Mouse (Mus musculus) lung, postnatal 36 days (tissue): ENCODE results near the gene Pard6a.

Source experiments
- DNase-seq: peaks from one replicate; pipeline ENCODE4 v3.0.0; 2022; ENCODE audit warnings: mixed read lengths

Gene Pard6a

DNA sequence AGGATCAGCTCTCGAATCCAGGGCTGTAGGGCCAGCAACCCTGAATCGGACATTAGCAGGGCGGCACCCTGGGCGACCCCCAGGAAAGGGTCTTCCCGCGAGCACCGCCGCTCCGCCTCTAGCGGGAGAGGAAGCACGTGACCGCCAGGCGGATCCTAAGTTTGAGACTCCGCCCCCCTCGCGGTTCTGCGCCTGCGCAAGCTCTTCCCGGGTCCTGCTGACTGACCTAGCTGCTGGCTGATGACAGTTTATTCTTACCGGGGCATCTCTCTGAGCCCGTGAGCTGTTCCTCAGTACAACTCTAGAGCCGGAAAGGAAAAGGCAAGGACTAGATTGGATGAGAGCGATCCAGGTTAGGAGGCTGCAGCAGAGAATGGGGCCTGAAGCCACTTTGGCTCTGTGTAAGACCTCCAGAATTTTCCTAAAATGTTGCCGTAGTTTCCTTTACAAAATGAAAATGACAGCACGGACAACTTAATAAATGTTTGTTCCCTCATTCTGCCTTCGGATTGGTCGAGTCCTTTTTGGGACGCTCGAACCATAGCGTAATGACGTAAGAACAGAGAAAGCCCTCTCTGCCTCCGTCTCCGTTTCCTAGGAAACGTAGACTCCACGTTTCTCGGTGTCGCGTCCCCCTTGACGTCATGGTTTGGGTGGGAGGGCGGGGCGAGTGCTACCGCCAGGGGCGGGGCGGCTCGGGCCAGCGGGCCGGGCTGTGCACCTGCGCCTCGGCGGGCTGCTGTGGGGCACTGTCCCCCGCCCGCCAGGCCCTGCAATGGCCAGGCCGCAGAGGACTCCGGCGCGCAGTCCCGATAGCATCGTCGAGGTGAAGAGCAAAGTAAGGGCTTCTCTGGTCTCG is at the start of gene Pard6a, which contains the start of gene Acd:
Gene Pard6a (plus strand): TSS at position 183 of the 859 bp plus-strand sequence.
Gene Acd (minus strand): TSS at position 137 of the 859 bp plus-strand sequence.
- DNase-seq = peak; percentile 97

DNA sequence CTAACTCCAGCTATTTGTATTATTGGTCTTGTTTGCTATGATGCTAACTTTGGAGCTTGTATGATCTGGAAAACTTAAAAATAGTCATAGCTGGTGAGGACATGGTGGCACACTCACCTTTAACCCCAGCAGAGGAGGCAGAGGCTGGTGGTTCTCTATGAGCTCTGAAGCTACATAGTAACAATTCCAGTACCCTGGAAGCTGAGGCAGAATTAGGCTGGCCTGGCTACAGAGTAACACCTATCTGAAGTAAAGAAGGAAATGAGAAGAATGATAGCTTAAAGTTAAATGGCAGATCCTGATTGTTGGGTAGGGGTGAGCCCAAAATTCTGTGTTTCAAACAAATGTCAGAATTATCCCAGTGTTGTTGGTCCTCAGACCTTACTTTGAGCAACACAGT is 43.3 kb upstream of the Pard6a start:
- DNase-seq = no peak

DNA sequence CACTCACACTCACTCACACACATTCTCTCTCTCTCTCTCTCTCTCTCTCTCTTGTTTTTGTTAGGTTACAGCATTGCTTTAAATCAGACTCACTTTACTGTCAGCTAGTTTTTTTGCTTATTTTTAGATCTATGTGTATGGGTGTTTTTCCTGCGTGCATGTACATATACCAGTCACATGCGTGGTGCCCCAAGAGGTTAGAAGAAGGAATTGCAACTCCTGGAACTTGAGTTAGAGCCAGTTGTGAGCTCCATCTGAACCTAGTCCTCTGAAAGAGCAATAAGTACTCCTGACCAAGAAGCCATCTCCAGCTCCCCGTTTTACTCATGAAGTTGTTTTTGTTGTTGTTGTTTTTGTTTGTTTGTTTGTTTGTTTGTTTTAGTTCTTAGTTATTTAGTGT is 39.8 kb upstream of the Pard6a start:
- DNase-seq = peak; percentile 62

DNA sequence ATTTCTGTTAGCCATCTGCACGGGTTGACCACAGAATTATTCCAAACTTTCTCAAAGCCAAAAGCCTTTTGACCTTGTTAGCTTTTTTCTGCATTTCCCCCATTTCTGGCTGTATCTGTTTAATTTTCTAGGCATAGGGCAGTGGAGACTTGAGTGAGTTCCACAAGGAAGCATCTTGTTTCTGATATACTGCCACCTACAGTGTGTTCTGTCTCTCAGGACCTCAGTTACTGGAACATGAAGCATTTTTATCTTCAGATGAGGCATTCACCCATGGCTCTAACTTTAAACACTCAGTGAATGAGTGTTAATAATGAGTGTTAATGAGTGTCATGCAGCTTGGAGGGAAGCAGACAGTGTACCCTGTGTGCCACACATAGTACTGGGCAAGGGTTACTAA is 23.1 kb upstream of the Pard6a start:
- DNase-seq = no peak

DNA sequence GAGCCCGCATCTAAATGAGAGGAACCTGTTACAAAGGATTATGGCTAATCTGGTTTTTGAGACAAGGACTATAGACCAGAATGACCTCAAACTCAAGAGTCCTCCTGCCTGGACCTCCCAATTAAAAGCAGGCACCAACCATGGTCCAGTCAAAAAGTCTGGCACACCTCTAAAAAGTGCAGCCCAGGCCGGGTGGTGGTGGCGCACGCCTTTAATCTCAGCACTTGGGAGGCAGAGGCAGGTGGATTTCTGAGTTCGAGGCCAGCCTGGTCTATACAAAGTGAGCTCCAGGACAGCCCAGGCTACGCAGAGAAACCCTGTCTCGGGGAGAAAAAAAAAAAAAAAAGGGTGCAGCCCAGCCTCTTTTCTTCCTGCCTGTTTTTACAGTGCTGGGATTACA is 15.6 kb upstream of the Pard6a start:
- DNase-seq = no peak

DNA sequence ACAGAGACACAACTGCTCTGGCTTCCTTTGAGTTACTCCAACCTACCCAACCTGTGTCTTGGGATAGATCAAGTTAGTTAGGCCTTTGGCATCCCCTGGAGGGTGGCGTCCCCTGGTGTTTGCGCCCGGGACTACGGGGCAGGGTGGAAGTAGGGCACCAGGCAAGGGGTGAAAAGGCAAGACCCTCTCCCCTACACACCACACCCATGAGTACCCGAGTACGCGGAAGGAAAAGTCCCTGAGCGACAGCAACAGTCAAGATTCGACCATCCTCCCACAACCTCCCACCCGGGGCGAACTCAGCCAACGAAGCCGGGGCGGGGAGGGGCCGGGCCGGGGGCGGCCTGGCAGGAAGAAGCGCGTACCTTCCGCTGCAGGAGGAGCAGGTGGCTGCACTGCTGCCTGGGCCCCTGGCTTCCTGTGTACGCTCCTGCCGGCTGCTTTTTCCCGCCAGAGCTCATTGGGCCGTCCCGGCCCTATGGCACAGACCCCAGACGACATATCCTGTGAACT is 15.1 kb upstream of the Pard6a start, which contains the start of gene Carmil2:
Gene Carmil2 (plus strand): TSS at position 479 of the 513 bp plus-strand sequence.
- peak; percentile 81 for DNase-seq

DNA sequence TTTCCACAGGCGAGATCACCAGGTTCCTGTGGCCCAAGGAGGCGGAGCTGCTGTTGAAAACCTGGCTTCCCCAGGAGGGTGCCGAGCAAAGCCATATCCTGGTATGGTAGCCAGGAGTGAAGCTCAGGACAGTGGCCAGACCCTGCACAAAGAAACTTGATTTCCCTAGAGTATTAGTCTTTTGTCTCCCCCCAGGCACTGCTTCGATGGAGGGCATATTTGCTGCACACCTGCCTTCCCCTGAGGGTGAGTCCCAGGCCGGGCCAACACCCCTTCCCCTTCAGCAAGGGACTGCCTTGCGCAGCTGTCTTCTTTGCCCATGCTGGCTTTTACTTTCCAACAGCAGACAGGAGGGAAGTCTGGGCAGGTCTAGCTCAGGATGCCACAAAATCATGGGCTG is 14.4 kb upstream of the Pard6a start:
- no peak for DNase-seq

DNA sequence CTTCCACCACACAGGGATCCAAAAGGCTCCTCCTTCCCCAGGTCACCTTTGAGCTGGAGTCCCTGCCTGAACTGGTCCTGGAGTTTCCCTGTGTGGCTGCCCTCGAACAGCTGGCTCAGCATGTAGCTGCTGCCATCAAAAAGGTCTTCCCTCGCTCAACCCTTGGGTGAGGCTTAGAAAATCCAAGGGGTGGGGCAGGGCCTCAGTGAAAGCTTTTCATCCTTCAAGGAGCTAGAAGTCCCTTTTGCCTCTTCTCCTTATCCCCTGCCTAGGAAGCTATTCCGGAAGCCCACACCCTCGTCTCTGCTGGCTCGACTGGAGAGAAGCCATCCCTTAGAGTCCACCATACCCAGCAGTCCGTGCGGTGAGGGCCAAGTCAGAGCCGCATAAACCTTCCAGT is 13.4 kb upstream of the Pard6a start:
- DNase-seq = no peak

DNA sequence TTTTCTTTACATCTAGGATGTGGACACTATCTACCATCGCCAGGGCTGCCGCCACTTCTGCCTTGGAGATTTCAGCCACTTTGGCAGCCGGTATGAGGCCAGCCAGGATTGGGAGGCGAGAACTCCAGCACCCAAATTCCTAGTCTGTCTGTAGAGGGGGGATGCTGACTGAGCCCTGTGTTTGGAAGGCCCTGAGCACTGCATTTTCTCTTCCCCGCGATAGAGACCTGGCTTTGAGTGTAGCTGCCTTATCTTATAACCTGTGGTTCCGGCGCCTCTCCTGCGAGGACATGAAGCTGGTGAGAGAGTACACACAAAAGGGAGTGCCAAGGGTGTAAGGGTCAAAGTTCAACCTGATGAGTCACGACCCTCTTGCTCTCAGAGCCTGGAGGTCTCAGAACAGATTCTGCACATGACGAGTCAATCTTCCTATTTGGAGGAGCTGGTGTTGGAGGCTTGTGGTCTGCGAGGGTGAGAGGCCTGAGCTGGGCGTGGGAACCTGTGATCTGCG is 12.7 kb upstream of the Pard6a start:
- DNase-seq = no peak

DNA sequence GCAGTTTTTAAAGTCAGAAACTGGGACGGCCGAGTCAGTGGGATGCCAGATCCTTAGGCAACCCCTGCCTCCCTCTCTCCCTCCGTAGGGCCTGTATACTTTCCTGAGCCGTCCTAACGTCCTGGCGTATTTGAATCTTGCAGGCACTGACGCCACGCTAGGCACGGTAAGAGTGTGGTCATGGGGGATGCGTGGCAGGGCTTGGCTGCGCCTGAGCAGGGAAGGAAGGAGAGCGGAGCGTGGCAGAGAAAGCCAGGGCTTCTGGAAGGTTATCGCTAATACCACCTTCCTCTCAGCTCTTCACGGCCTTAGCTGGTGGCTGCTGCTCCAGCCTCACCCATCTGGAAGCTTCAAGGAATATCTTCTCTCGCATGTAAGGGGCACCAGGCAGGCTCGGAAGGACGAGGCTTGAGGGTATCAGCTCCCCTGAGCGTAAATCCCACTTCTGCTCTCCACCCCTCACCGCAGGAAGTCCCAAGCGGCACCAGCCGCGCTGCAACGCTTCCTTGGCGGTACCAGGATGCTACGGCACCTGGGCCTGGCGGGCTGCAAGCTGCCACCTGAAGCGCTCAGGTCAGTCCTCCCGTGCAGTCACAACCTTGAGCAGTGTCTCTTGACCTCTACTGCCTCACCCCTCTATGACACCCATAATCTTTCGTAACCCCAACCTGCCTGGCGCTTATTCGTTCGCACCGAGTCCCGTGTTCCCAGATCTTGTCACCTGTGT is 11.5 kb upstream of the Pard6a start:
- DNase-seq = no peak

DNA sequence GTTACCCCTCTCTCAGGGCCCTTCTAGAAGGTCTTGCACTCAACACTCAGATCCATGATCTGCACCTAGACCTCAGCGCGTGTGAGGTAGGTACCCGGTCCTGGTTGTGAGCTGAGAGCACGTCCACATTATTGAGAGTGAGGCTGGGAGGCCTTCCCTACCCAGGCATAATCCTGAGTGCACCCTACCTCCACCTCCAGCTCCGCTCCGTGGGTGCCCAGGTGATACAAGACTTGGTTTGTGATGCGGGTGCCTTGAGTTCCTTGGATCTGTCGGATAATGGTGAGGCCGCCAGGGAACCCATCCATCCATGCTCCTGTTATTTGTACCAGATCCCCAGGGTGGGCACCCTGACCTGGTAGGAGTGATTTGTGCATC is 11.0 kb upstream of the Pard6a start:
- DNase-seq = no peak

DNA sequence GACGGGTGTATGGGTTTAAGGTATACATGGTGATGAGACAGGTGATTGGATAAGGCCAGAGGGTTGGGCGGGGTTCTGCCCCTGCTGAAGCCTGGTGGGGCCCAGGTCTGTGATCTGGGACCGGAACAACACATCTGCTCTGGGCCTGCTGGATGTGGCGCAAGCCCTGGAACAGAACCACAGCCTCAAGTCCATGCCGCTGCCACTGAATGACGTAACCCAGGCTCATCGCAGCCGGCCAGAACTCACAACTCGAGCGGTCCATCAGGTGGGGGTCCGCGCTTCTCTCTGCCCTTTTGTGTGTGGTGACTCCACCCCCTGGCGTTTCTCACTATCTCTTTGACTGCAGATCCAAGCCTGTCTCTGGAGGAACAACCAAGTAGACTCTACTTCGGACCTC is 10.0 kb upstream of the Pard6a start:
- DNase-seq = no peak

DNA sequence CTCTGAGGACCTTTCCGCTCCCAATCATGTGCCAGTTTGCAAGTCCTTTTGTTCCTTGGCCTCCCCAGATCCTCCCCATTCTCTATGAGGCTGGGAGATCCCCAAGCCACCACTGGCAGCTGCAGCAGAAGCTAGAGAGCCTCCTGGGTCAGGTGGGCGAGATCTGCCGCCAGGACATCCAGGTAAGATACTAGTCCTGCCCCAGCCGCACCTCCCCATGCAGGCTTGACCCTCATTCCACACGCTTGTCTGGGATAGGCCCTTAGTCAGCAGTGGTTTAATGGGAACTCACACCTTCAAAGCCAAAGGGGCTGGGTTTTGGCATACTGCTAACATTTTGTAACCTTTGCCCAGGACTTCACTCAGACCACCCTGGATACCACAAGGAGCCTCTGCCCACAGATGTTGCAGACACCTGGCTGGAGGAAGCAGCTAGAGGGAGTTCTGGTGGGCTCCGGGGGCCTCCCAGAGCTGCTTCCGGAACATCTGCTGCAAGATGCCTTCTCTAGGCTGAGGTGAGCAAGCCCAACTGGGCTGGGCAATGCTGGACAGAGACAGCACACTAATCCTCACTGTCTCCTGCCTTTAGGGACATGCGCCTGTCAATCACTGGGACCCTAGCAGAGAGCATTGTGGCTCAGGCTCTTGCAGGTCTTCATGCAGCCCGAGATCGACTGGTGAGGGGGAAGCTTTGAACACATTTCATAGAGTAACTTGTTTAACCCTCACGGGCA is 8.3 kb upstream of the Pard6a start:
- DNase-seq = no peak

DNA sequence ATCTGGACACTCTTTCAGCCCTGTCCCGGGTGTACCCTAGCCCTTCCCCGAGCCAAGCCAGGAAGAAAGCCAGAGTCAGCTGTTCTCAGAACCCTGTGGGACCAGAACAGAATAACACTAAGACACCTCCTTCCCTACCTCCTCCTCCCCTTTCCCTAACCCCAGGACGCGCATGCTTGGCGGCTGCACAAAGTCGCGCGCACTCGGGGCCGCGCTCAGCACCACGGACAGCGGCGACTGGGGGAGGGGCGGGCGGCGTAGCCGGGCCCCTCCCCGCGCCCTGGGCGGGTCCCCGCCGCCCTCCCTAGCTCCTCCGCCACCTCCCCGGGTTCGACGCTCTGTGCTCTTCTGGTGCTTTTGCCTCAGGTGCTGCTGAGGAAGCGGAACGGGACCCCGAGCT is 7.3 kb upstream of the Pard6a start:
- DNase-seq = peak; percentile 59

DNA sequence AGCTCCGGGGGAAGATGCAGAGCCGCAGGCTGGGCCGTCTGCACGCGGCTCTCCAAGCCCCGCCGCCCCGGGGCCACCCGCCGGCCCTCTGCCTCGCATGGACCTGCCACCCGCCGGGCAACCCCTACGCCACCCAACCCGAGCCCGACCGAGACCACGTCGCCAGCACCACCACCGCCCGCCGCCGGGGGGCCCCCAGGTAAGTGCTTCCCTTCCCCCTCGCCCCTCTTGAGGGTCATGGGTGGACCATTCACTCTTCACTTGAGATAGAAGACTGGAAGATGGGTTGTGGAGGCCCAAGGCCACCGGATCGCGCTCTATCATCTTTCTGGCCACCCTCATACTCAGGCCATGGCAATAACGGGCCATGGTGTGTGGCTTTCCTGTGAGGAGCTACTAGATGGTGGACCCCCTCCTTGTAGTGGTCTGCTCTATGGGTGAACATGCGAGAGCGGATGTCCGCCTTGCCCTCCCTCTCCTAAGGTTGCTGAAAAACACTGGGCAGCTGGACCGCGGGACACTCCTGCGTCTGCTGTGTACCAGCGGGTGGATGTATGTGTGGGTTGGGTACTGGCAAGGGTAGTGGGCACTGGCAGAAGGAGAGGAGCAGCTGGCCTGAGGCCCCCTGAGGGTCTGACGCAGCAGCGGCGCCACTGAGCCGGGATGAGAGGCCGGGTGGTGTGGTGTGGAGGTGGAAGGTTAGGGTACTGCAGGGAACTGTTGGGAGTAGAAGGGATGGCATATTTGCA is 6.7 kb upstream of the Pard6a start:
- no peak for DNase-seq

DNA sequence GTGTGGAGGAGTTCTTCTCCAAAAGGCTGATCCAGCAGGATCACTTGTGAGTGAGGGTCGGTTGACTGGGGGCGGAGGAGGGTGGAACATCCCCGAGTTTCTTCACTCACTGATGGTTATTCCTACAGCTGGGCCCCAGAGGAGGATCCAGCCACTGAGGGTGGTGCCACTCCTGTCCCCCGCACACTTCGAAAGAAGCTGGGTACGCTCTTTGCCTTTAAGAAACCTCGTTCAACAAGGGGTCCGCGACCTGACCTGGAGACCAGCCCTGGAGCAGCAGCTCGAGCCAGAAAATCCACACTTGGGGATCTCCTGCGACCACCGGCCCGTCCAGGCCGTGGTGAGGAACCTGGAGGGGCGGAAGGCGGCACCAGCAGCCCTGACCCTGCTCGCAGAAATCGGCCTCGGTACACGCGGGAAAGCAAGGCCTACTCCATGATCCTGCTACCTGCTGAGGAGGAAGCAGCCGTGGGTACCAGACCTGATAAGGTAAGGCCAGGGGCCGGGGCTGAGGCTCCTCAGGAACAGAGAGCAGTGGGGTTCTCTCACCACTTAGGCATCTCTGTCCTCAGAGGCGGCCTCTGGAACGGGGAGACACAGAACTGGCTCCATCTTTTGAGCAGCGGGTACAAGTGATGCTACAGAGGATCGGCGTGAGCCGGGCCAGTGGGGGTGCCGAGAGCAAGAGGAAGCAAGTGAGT is 5.7 kb upstream of the Pard6a start:
- no peak for DNase-seq

DNA sequence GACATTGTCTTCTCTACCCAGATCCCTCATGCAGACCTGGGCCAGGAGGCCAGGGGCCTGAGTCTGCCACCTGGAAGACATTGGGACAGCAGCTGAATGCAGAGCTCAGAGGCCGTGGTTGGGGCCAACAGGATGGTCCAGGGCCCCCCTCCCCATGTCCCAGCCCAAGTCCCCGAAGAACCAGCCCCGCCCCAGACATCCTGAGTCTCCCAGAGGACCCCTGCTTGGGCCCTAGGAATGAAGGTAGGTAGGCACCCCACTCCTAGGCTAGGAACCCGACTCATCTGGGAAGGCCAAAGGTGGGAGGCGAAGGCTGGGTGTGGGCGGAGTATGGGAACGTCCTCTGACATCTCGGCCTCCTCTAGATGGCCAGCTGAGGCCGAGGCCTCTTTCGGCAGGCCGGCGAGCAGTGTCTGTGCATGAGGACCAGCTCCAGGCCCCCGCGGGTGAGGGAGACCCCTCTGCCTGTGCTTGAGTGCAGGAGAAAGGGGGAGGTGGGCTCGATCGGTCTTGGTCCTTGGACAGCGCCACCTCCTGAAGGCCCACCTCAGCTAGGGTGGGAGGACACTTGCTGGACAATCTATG is 3.7 kb upstream of the Pard6a start:
- no peak for DNase-seq

DNA sequence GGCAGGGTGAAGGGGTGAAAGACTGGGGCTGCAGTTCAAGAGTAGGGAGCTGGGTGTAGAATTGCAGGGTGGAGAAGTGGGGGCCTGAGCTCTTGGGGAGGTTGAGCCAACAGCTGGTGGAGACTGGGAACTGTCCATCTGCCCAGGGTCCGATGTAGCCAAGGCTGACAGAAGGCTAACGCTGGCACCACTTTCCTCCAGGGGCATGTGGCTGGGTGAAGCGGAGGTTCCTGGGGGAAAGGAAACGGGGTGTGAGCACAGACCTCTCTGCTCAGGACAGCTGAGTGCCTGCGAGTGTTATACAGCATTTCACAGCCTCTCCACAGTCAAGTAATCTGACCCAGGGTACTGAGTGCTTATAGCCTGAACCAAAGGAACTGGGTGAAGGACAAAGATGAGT is 2.2 kb upstream of the Pard6a start:
- DNase-seq = no peak

DNA sequence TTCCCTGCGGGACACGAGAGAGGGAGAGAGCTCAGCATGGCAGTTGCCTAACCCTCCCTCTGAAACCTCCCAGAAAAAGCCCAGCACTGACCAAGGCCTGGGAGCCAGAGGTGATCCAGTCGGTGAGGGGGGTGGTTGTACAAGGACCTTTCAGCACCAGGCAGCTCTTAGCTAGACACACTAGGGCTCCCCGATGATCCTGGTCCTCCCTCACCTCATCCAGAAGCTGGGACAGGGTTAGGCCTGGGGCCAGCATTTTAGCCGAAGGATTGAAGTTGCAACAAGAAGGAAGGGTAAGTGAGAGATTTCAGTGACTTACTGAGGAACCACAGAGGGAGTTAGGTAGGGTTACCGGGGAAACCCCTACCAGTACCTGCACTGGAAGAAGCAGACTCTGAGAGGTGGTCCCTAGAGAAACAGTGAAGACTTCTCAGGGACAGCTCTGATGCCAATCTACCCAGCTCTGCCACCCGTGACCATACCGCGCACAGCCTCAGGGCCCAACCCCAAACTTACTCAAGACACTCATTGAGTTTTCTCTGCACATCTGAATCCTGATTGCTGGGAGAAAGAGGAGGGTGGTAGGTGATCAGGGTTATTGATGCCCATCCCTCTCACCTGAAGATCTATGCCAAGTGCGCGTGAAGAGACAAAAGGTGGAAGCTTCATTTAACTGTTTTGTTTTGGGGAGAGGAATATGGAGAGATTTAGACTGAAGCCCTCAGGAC is 1.3 kb upstream of the Pard6a start:
- no peak for DNase-seq

DNA sequence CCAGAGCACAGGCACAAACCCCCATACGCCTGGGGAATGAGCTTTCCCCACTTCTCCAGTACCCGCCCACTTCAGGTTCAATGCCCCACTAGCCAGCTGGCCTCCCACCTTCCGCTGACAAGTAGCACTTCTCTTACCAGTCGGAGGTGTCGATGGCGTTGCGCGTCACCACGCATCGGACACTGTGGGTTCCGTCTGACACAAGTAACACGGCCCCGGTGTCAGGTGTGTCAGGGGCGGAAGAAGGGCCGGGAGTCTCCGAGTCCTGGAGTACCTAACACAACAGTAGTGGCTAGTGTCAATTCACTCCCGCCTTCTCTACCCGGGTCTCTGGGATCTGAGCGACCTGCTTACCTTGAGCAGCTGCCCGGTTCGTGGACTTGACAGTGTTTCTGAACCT is 382 bp upstream of the Pard6a start:
- peak; percentile 73 for DNase-seq

DNA sequence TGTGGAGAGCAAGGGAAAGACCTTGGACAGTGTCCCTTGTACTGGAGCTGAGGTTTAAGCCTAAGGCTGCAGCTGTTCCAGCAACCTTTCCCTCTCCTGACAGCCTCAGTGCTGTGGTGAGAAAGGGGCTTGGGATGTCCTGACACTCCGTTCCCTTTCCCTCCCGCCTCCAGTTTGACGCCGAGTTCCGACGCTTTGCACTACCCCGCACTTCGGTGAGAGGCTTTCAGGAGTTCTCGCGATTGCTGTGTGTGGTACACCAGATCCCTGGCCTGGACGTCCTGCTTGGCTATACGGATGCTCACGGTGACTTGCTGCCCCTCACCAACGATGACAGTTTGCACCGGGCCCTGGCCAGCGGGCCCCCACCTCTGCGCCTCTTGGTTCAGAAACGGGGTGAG is 1.1 kb downstream of the Pard6a start:
- no peak for DNase-seq
